Comparison of ENCODE assay signal across 29 mouse cellular contexts in genomic region chr1:103621984-103622383, GRCm38 (mm10).
"Had no signal": no experiment of that assay in that cellular context is flagged by ENCODE, and none has a peak within 500 bp of the region (broad histone marks: within the 10 kb centered on the region; RNA-seq: fewer than 3 reads in every experiment).

No protein-coding gene starts in this region.

- H3K9ac ChIP-seq: embryonic facial prominence, embryonic 12.5 days; embryonic facial prominence, embryonic 13.5 days; embryonic facial prominence, embryonic 15.5 days; forebrain, embryonic 12.5 days; forebrain, embryonic 13.5 days; forebrain, embryonic 15.5 days; forebrain, postnatal 0 days had no signal

- ATAC-seq: forebrain, embryonic 13.5 days; forebrain, embryonic 14.5 days; forebrain, embryonic 15.5 days; forebrain, embryonic 16.5 days; forebrain, postnatal 0 days had no signal

- DNase-seq: cerebellum, adult 2 months; cerebellum, adult 8-10 months; cerebellum, adult 9-10 months; cerebellum, adult 9-11 months; cerebellum, postnatal 10 days; cerebellum, postnatal 14 days; cerebellum, postnatal 25 days; cerebellum, postnatal 36 days; embryo, embryonic 11 days; forebrain, postnatal 0 days; gastrocnemius, adult 2 months; gastrocnemius, postnatal 10 days; gastrocnemius, postnatal 14 days; gastrocnemius, postnatal 25 days; gastrocnemius, postnatal 36 days; heart, adult 11 months; heart, adult 18-20 months; heart, adult 2 months had no signal

- H3K4me1 ChIP-seq: embryonic facial prominence, embryonic 10.5 days; embryonic facial prominence, embryonic 12.5 days; embryonic facial prominence, embryonic 13.5 days; embryonic facial prominence, embryonic 15.5 days; forebrain, embryonic 10.5 days; forebrain, embryonic 12.5 days; forebrain, embryonic 13.5 days; forebrain, embryonic 15.5 days had no signal

- H3K4me3 ChIP-seq: embryonic facial prominence, embryonic 10.5 days; embryonic facial prominence, embryonic 12.5 days; embryonic facial prominence, embryonic 13.5 days; embryonic facial prominence, embryonic 15.5 days; erythroblast, embryonic 14.5 days; forebrain, embryonic 10.5 days; forebrain, embryonic 12.5 days; forebrain, embryonic 13.5 days; forebrain, embryonic 15.5 days; gastrocnemius, adult 2 months; heart, adult 2 months had no signal

- H3K27me3 ChIP-seq: embryonic facial prominence, embryonic 12.5 days; embryonic facial prominence, embryonic 13.5 days; embryonic facial prominence, embryonic 15.5 days; forebrain, embryonic 12.5 days; forebrain, embryonic 13.5 days; forebrain, embryonic 15.5 days had no signal

- H3K27ac ChIP-seq: embryonic facial prominence, embryonic 10.5 days; embryonic facial prominence, embryonic 12.5 days; embryonic facial prominence, embryonic 13.5 days; embryonic facial prominence, embryonic 15.5 days; forebrain, embryonic 10.5 days; forebrain, embryonic 12.5 days; forebrain, embryonic 13.5 days; forebrain, embryonic 15.5 days; gastrocnemius, adult 2 months; heart, adult 2 months had no signal

- H3K36me3 ChIP-seq: embryonic facial prominence, embryonic 10.5 days; embryonic facial prominence, embryonic 12.5 days; embryonic facial prominence, embryonic 13.5 days; embryonic facial prominence, embryonic 15.5 days; forebrain, embryonic 10.5 days; forebrain, embryonic 12.5 days; forebrain, embryonic 15.5 days had no signal

- H3K9me3 ChIP-seq: embryonic facial prominence, embryonic 10.5 days; embryonic facial prominence, embryonic 12.5 days; embryonic facial prominence, embryonic 13.5 days; embryonic facial prominence, embryonic 15.5 days; forebrain, embryonic 10.5 days; forebrain, embryonic 12.5 days; forebrain, embryonic 13.5 days; forebrain, embryonic 15.5 days had no signal

- H3K4me2 ChIP-seq: embryonic facial prominence, embryonic 12.5 days; embryonic facial prominence, embryonic 13.5 days; embryonic facial prominence, embryonic 15.5 days; forebrain, embryonic 12.5 days; forebrain, embryonic 13.5 days; forebrain, embryonic 15.5 days had no signal
